Mouse (Mus musculus) neural tube, embryonic 14.5 days (tissue): ENCODE data around the gene Tmcc3. TPM values are rescaled to one million over a fixed set of nuclear protein-coding genes. Genes with fewer than 3 reads are reported as not detected.
A peak's percentile ranks its signal among the peaks of the same experiment; 100 is the strongest.

Experiments
- ATAC-seq: fragments of 200-750 bp; cut with Nextera tagmentation; 2 replicates; pipeline ENCODE4 v1.8.0; 2017; ENCODE audit warnings: low read depth, mild to moderate bottlenecking, moderate TSS enrichment, moderate library complexity
- H3K27ac ChIP-seq: fragments of 300-500 bp; sonication (generic); 2 replicates; pipeline ENCODE4 v1.5.1; 2014; ENCODE audit warnings: low read depth, mild to moderate bottlenecking, control low read depth, low read length, moderate library complexity, mixed read lengths
- H3K27me3 ChIP-seq: fragments of 300-500 bp; sonication (generic); 2 replicates; pipeline ENCODE4 v1.6.1; 2014; ENCODE audit warnings: low read length; ENCODE audit not compliant: control insufficient read depth, insufficient read depth
- H3K36me3 ChIP-seq: fragments of 300-500 bp; sonication (generic); 2 replicates; pipeline ENCODE4 v1.6.1; 2014; ENCODE audit warnings: low read length, mixed read lengths; ENCODE audit not compliant: control insufficient read depth, insufficient read depth
- H3K4me1 ChIP-seq: fragments of 300-500 bp; sonication (generic); 2 replicates; pipeline ENCODE4 v1.6.1; 2014; ENCODE audit warnings: low read length; ENCODE audit not compliant: control insufficient read depth, insufficient read depth
- H3K4me2 ChIP-seq: fragments of 300-500 bp; sonication (generic); 2 replicates; pipeline ENCODE4 v1.6.1; 2014; ENCODE audit warnings: mild to moderate bottlenecking, low read depth, low read length, control low read depth
- H3K4me3 ChIP-seq: fragments of 300-500 bp; sonication (generic); 2 replicates; pipeline ENCODE4 v1.5.1; 2014; ENCODE audit warnings: low read depth, low read length, control low read depth, mixed read lengths
- H3K9ac ChIP-seq: fragments of 300-500 bp; sonication (generic); replicated peaks from 2 replicates; pipeline ENCODE4 v1.6.1; 2014; ENCODE audit warnings: low read depth, mild to moderate bottlenecking, control low read depth, low read length, mixed read lengths
- H3K9me3 ChIP-seq: fragments of 300-500 bp; sonication (generic); 2 replicates; pipeline ENCODE4 v1.6.1; 2016; ENCODE audit warnings: low read length; ENCODE audit not compliant: control insufficient read depth
- WGBS: fragments of 180-500 bp; shearing (Covaris S2); extraction: QIAGEN DNeasy Blood & Tissue Kit; methylation state at CpG from one replicate; pipeline ENCODE4 v1.1.7; 2014; 5-methylcytosine and 5-hydroxymethylcytosine counted together
- polyA plus RNA-seq: library from polyadenylated mRNA; unstranded; fragments of >200 nt; fragmentation: Nextera tagmentation; extraction: Ambion mirVana; gene quantifications from 2 replicates; pipeline ENCODE4 v1.2.1, GENCODE M21; 2014

Gene Tmcc3
- polyA plus RNA-seq, 1 experiment from 2014 or later: 24.2 TPM

- no peaks in the 10 kb centered on the region for H3K36me3 ChIP-seq
- 68% methylated on average over 10 of the region's 10 CpGs for WGBS
- no peaks in the 10 kb centered on the region for H3K9me3 ChIP-seq
- no peak overlapping the region for H3K4me2 ChIP-seq
- no peaks in the 10 kb centered on the region for H3K27me3 ChIP-seq
- no peak overlapping the region for H3K4me3 ChIP-seq
- H3K4me1 ChIP-seq: peaks cover 7% of the 10 kb centered on the region
- H3K9ac ChIP-seq: no peak overlapping the region
- H3K27ac ChIP-seq: peak overlapping the region; percentile 24; the same call in 1 of the 2 replicates
- ATAC-seq: 0 out of 2 replicates have a peak, but pooled peaks have one; percentile 35
Observed at GRCm38 (mm10) chr10:94377844-94378243, 66.1 kb downstream of the Tmcc3 start.

GRCm38 (mm10) chr10:94378383-94378782 lies 66.6 kb downstream of the Tmcc3 start:
- peak; percentile 73 for ATAC-seq
- H3K9me3 ChIP-seq: no peaks in the 10 kb centered on the region
- no peak overlapping the region for H3K4me2 ChIP-seq
- H3K4me3 ChIP-seq: no peak overlapping the region
- H3K4me1 ChIP-seq: 0 out of 2 replicates have a peak, but pooled peaks cover 3% of the 10 kb centered on the region
- no peaks in the 10 kb centered on the region for H3K27me3 ChIP-seq
- WGBS: 48% methylated on average over 13 of the region's 13 CpGs
- H3K36me3 ChIP-seq: no peaks in the 10 kb centered on the region
- H3K27ac ChIP-seq: peak overlapping the region; percentile 24; the same call in 1 of the 2 replicates
- H3K9ac ChIP-seq: no peak overlapping the region

- Histone ChIP-seq H3K27ac (no peak overlapping the region), H3K4me3 (no peak overlapping the region), H3K4me2 (no peak overlapping the region), H3K4me1 (0 out of 2 replicates have a peak, but pooled peaks cover 3% of the 10 kb centered on the region), H3K9ac (no peak overlapping the region), H3K9me3 (0 out of 2 replicates have a peak, but pooled peaks cover under 1% of the 10 kb centered on the region), H3K27me3 (no peaks in the 10 kb centered on the region), H3K36me3 (no peaks in the 10 kb centered on the region)
- 83% methylated on average over 2 of the region's 2 CpGs for WGBS
- ATAC-seq: no peak
Observed at GRCm38 (mm10) chr10:94380082-94380481, 68.3 kb downstream of the Tmcc3 start.

GRCm38 (mm10) chr10:94380662-94381392 lies 69.1 kb downstream of the Tmcc3 start:
- no peak overlapping the region for H3K9ac ChIP-seq
- no peak overlapping the region for H3K27ac ChIP-seq
- no peak overlapping the region for H3K4me2 ChIP-seq

GRCm38 (mm10) chr10:94381393-94381740 lies 69.6 kb downstream of the Tmcc3 start:
- H3K4me3 ChIP-seq: no peak overlapping the region
- WGBS: 95% methylated on average over 4 of the region's 4 CpGs
- H3K27ac ChIP-seq: no peak overlapping the region
- no peak overlapping the region for H3K4me2 ChIP-seq
- H3K27me3 ChIP-seq: no peaks in the 10 kb centered on the region
- H3K36me3 ChIP-seq: no peaks in the 10 kb centered on the region
- 0 out of 2 replicates have a peak, but pooled peaks cover 3% of the 10 kb centered on the region for H3K4me1 ChIP-seq
- H3K9me3 ChIP-seq: peaks cover 10% of the 10 kb centered on the region
- ATAC-seq: no peak
- no peak overlapping the region for H3K9ac ChIP-seq

More at GRCm38 (mm10) chr10:94380662-94381392, 69.1 kb downstream of the Tmcc3 start:
- no peak overlapping the region for H3K4me3 ChIP-seq
- no peak for ATAC-seq
- H3K36me3 ChIP-seq: no peaks in the 10 kb centered on the region
- 73% methylated on average over 9 of the region's 9 CpGs for WGBS
- 0 out of 2 replicates have a peak, but pooled peaks cover 3% of the 10 kb centered on the region for H3K4me1 ChIP-seq
- H3K9me3 ChIP-seq: peaks cover 8% of the 10 kb centered on the region
- H3K27me3 ChIP-seq: no peaks in the 10 kb centered on the region

GRCm38 (mm10) chr10:94382618-94383017 lies 70.9 kb downstream of the Tmcc3 start:
- WGBS: 73% methylated on average over 14 of the region's 14 CpGs
- Histone ChIP-seq H3K4me3 (no peak overlapping the region), H3K27me3 (no peaks in the 10 kb centered on the region), H3K36me3 (no peaks in the 10 kb centered on the region), H3K4me1 (0 out of 2 replicates have a peak, but pooled peaks cover 3% of the 10 kb centered on the region), H3K4me2 (no peak overlapping the region), H3K27ac (no peak overlapping the region), H3K9me3 (peaks cover 13% of the 10 kb centered on the region), H3K9ac (no peak overlapping the region)
- no peak for ATAC-seq

GRCm38 (mm10) chr10:94383565-94383964 lies 71.8 kb downstream of the Tmcc3 start:
- H3K4me2 ChIP-seq: no peak overlapping the region
- ATAC-seq: no peak
- H3K4me3 ChIP-seq: no peak overlapping the region
- H3K9me3 ChIP-seq: peaks cover 13% of the 10 kb centered on the region
- no peaks in the 10 kb centered on the region for H3K4me1 ChIP-seq
- no peaks in the 10 kb centered on the region for H3K36me3 ChIP-seq
- no peak overlapping the region for H3K9ac ChIP-seq
- H3K27me3 ChIP-seq: no peaks in the 10 kb centered on the region
- no peak overlapping the region for H3K27ac ChIP-seq
- WGBS: 85% methylated on average over 6 of the region's 6 CpGs

GRCm38 (mm10) chr10:94389219-94389618 lies 77.5 kb downstream of the Tmcc3 start:
- Histone ChIP-seq H3K4me1 (no peaks in the 10 kb centered on the region), H3K4me3 (no peak overlapping the region), H3K36me3 (no peaks in the 10 kb centered on the region), H3K27ac (no peak overlapping the region), H3K4me2 (no peak overlapping the region), H3K9me3 (peaks cover 13% of the 10 kb centered on the region), H3K27me3 (no peaks in the 10 kb centered on the region), H3K9ac (no peak overlapping the region)
- WGBS: 74% methylated on average over 6 of the region's 6 CpGs
- no peak for ATAC-seq

GRCm38 (mm10) chr10:94391049-94391448 lies 79.3 kb downstream of the Tmcc3 start:
- Histone ChIP-seq H3K36me3 (no peaks in the 10 kb centered on the region), H3K9me3 (0 out of 2 replicates have a peak, but pooled peaks cover 2% of the 10 kb centered on the region), H3K9ac (no peak overlapping the region), H3K4me2 (no peak overlapping the region), H3K27me3 (no peaks in the 10 kb centered on the region), H3K4me1 (no peaks in the 10 kb centered on the region), H3K27ac (no peak overlapping the region), H3K4me3 (no peak overlapping the region)
- no peak for ATAC-seq
- 86% methylated on average over 5 of the region's 5 CpGs for WGBS
